Mouse (Mus musculus): ENCODE results near the gene Stard13. TPM values are rescaled to one million over a fixed set of nuclear protein-coding genes. Genes with fewer than 3 reads are reported as not detected.

Gene Stard13
- polyA plus RNA-seq, 1 experiment from 2014 or later: 19.1 TPM

GRCm38 (mm10) chr5:151020831-151021230 lies 212.8 kb downstream of the Stard13 start:
- TF ChIP-seq EP300 (IDR thresholded peaks at IDR 0.05): no peak
- no peak for TF ChIP-seq CTCF (IDR thresholded peaks at IDR 0.05)
- Histone ChIP-seq H3K4me2 (replicated peaks; ENCODE audit: low read depth, low read length) (0 out of 2 replicates have a peak overlapping the region, but pooled peaks have one; percentile 9), H3K27ac (ENCODE audit: low read length) (no peak overlapping the region), H3K9ac (replicated peaks; ENCODE audit: low read depth) (no peak overlapping the region), H3K9me3 (ENCODE audit: low read length) (no peaks in the 10 kb centered on the region), H3K4me1 (ENCODE audit: insufficient read depth, low read depth, low read length) (peaks cover 2% of the 10 kb centered on the region; the same call in 1 of the 2 replicates), H3K36me3 (ENCODE audit: insufficient read depth, low read length) (no peaks in the 10 kb centered on the region), H3K27me3 (replicated peaks; ENCODE audit: insufficient read depth, low read length) (no peaks in the 10 kb centered on the region), H3K4me3 (ENCODE audit: low read depth, low read length) (no peak overlapping the region)
- ATAC-seq: 0 out of 2 replicates have a peak, but pooled peaks have one; percentile 35
- WGBS: 61% methylated on average over 14 of the region's 14 CpGs
- peak; percentile 16 for DNase-seq (ENCODE audit: low spot score)

GRCm38 (mm10) chr5:151020031-151020820 lies 213.4 kb downstream of the Stard13 start:
- H3K27ac ChIP-seq (ENCODE audit: low read length): no peak overlapping the region
- H3K9ac ChIP-seq (replicated peaks; ENCODE audit: low read depth): no peak overlapping the region
- WGBS: 51% methylated on average over 13 of the region's 13 CpGs
- H3K4me2 ChIP-seq (replicated peaks; ENCODE audit: low read depth, low read length): 0 out of 2 replicates have a peak overlapping the region, but pooled peaks have one; percentile 9
- no peak for DNase-seq (ENCODE audit: low spot score)
- TF ChIP-seq EP300 (IDR thresholded peaks at IDR 0.05): no peak
- TF ChIP-seq CTCF (IDR thresholded peaks at IDR 0.05): no peak
- H3K36me3 ChIP-seq (ENCODE audit: insufficient read depth, low read length): no peaks in the 10 kb centered on the region
- no peak overlapping the region for H3K4me3 ChIP-seq (ENCODE audit: low read depth, low read length)
- H3K4me1 ChIP-seq (ENCODE audit: insufficient read depth, low read depth, low read length): peaks cover 2% of the 10 kb centered on the region; the same call in 1 of the 2 replicates
- H3K9me3 ChIP-seq (ENCODE audit: low read length): no peaks in the 10 kb centered on the region
- H3K27me3 ChIP-seq (replicated peaks; ENCODE audit: insufficient read depth, low read length): no peaks in the 10 kb centered on the region
- ATAC-seq: no peak

GRCm38 (mm10) chr5:151018959-151019358 lies 214.7 kb downstream of the Stard13 start:
- Histone ChIP-seq H3K9ac (replicated peaks; ENCODE audit: low read depth) (no peak overlapping the region), H3K9me3 (ENCODE audit: low read length) (peaks cover 4% of the 10 kb centered on the region; the same call in 1 of the 2 replicates), H3K4me3 (ENCODE audit: low read depth, low read length) (no peak overlapping the region), H3K27ac (ENCODE audit: low read length) (no peak overlapping the region), H3K4me2 (replicated peaks; ENCODE audit: low read depth, low read length) (no peak overlapping the region), H3K4me1 (ENCODE audit: insufficient read depth, low read depth, low read length) (peaks cover 2% of the 10 kb centered on the region; the same call in 1 of the 2 replicates), H3K27me3 (replicated peaks; ENCODE audit: insufficient read depth, low read length) (no peaks in the 10 kb centered on the region), H3K36me3 (ENCODE audit: insufficient read depth, low read length) (no peaks in the 10 kb centered on the region)
- 55% methylated on average over 5 of the region's 5 CpGs for WGBS
- ATAC-seq: no peak
- peak; percentile 11 for DNase-seq (ENCODE audit: low spot score)
- TF ChIP-seq EP300 (IDR thresholded peaks at IDR 0.05): no peak
- no peak for TF ChIP-seq CTCF (IDR thresholded peaks at IDR 0.05)

GRCm38 (mm10) chr5:151018450-151018849 lies 215.2 kb downstream of the Stard13 start:
- H3K4me1 ChIP-seq (ENCODE audit: insufficient read depth, low read depth, low read length): no peaks in the 10 kb centered on the region; the same call in 1 of the 2 replicates
- no peaks in the 10 kb centered on the region for H3K36me3 ChIP-seq (ENCODE audit: insufficient read depth, low read length)
- H3K27ac ChIP-seq (ENCODE audit: low read length): no peak overlapping the region
- peaks cover 4% of the 10 kb centered on the region; the same call in 1 of the 2 replicates for H3K9me3 ChIP-seq (ENCODE audit: low read length)
- DNase-seq (ENCODE audit: low spot score): no peak
- no peak overlapping the region for H3K9ac ChIP-seq (replicated peaks; ENCODE audit: low read depth)
- H3K4me3 ChIP-seq (ENCODE audit: low read depth, low read length): no peak overlapping the region
- TF ChIP-seq EP300 (IDR thresholded peaks at IDR 0.05) (no peak), CTCF (IDR thresholded peaks at IDR 0.05) (no peak)
- no peak overlapping the region for H3K4me2 ChIP-seq (replicated peaks; ENCODE audit: low read depth, low read length)
- no peaks in the 10 kb centered on the region for H3K27me3 ChIP-seq (replicated peaks; ENCODE audit: insufficient read depth, low read length)
- ATAC-seq: no peak
- 85% methylated on average over 5 of the region's 5 CpGs for WGBS

- Histone ChIP-seq H3K27me3 (replicated peaks; ENCODE audit: insufficient read depth, low read length) (no peaks in the 10 kb centered on the region), H3K4me1 (ENCODE audit: insufficient read depth, low read depth, low read length) (no peaks in the 10 kb centered on the region), H3K4me2 (replicated peaks; ENCODE audit: low read depth, low read length) (no peak overlapping the region), H3K9ac (replicated peaks; ENCODE audit: low read depth) (no peak overlapping the region), H3K36me3 (ENCODE audit: insufficient read depth, low read length) (no peaks in the 10 kb centered on the region), H3K9me3 (ENCODE audit: low read length) (no peaks in the 10 kb centered on the region), H3K27ac (ENCODE audit: low read length) (no peak overlapping the region), H3K4me3 (ENCODE audit: low read depth, low read length) (no peak overlapping the region)
- DNase-seq (ENCODE audit: low spot score): no peak
- WGBS: 88% methylated on average over 1 of the region's 1 CpGs
- TF ChIP-seq CTCF (IDR thresholded peaks at IDR 0.05) (no peak), EP300 (IDR thresholded peaks at IDR 0.05) (no peak)
- ATAC-seq: no peak
These were observed 229.3 kb downstream of the Stard13 start for GRCm38 (mm10) chr5:151004216-151004755.

GRCm38 (mm10) chr5:151002051-151002450 lies 231.6 kb downstream of the Stard13 start:
- Histone ChIP-seq H3K36me3 (ENCODE audit: insufficient read depth, low read length) (no peaks in the 10 kb centered on the region), H3K9me3 (ENCODE audit: low read length) (no peaks in the 10 kb centered on the region), H3K4me1 (ENCODE audit: insufficient read depth, low read depth, low read length) (no peaks in the 10 kb centered on the region), H3K27me3 (replicated peaks; ENCODE audit: insufficient read depth, low read length) (no peaks in the 10 kb centered on the region), H3K4me3 (ENCODE audit: low read depth, low read length) (no peak overlapping the region), H3K9ac (replicated peaks; ENCODE audit: low read depth) (no peak overlapping the region), H3K27ac (ENCODE audit: low read length) (no peak overlapping the region), H3K4me2 (replicated peaks; ENCODE audit: low read depth, low read length) (no peak overlapping the region)
- TF ChIP-seq EP300 (IDR thresholded peaks at IDR 0.05): no peak
- TF ChIP-seq CTCF (IDR thresholded peaks at IDR 0.05): no peak
- ATAC-seq (no peak), DNase-seq (ENCODE audit: low spot score) (no peak)
- 92% methylated on average over 4 of the region's 4 CpGs for whole genome bisulfite sequencing
